Mouse (Mus musculus) G1E (cell line): Measurements from ENCODE around the gene Arhgef1.

Experiments
- CTCF ChIP-seq: IDR thresholded peaks from 2 replicates; pipeline ENCODE4 v1.5.1; 2012; ENCODE audit warnings: low read depth, low read length, inconsistent platforms, mixed read lengths
- GATA1 ChIP-seq: IDR thresholded peaks from 2 replicates; pipeline ENCODE4 v1.6.1; 2012; ENCODE audit warnings: borderline replicate concordance, low read length, inconsistent platforms, mixed read lengths
- TAL1 ChIP-seq: conservative IDR thresholded peaks from 2 replicates; pipeline ENCODE4 v1.6.1; 2012; ENCODE audit warnings: low read depth, low read length, inconsistent platforms, mixed read lengths

DNA sequence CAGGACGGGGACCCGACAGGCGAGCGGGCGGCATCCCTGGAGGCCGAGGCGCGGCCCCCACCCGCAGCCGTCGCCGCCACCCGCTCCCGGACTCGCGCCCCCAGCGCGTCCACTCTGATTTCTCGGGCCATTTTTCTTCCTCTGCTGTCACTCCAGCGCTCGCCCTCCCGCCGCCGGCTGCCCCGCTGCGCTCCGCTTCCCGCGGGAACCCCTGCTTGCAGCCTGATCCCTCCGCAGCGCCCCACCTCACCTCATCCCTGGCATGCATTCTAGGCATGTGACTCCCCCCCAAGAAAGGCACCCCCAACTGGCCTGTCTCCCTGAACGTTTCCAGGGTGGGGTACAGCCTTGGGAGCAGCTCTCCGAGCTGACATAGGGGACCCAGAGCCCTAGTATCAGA is 52.5 kb downstream of the Arhgef1 start:
- TF ChIP-seq CTCF (no peak), GATA1 (no peak), TAL1 (no peak)
